Mouse (Mus musculus) ovary, postnatal 36 days (tissue): ENCODE measurements around the gene Phf20.
"Not testable (repeated sequence)": the region's sequence is repeated elsewhere in the genome, so short reads cannot be mapped to it uniquely, and the experiment has no call there.

ENCODE experiments used
- DNase-seq: peaks from one replicate; pipeline ENCODE4 v3.0.0; 2022; ENCODE audit warnings: low spot score, mixed read lengths

The Phf20 gene

DNA sequence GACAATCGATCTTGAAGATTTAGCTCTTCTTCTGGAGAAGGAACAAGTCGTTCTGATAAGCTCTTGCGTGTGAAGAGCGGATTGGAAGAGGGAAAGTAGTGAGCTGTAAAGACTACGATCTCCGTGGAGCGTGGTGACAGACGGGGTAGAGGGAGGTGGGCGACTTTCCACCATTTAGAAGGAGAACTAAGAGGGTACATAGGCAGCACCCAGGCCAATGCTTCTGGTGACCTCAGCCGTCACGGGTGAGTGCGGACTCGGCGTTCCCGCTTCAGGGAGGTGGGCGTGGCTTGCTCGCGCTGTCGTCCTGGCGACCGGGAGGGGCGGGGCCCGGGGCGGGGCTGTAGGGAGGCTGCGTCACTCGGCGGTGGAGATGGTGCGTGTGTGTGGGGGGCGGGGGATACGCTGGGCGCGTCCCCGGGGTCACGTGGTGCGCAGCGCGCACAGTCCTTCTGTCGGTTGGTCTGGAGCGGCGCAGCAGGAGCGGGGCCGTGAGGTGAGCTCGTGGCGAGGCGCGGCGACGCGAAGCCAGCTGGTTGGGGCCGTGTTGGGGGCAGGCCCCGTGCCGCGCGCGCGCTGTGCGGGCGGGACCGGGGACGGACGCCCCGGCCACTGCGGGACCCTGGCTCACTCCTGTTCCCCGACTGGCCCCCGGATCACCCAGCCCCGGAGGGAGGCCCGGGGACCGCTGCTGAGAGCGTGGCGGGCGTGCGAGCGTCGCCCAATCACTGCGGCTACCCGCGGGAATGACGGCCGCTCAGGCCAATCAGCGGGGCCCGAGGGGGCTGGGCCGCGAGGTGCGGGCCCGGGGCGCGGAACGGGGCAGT lies at the start of gene Phf20:
Gene Phf20 (plus strand): TSS at position 165 of the 827 bp plus-strand sequence.
- DNase-seq, result peak; percentile 99

DNA sequence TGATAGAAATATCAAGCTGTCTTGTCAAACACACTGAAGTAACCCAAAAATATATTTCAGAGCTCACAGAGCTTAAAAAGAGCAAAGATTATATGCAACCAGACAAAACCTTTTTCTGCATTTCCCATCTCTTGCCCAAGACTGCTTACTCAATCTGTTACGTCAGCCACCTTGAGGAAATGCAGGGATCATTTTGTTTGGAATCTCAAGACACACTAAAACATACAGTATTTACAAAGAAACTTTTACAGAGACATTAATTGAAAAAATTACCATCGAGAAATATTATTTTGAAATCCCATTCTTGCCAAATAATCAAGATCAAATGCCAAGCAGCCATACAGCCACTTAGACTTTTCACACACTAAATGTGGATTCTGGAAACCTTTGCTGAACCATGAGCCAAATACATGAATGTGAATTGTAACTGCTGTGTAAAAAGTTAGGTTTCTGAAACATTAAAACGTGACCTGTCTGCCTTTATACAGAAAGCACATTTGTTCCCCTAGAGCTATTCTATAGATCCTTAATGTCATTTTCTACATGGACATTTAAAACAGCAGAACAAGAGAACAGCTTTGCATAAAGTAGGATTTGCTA lies 48.9 kb upstream of the Phf20 start:
- no peak for DNase-seq

DNA sequence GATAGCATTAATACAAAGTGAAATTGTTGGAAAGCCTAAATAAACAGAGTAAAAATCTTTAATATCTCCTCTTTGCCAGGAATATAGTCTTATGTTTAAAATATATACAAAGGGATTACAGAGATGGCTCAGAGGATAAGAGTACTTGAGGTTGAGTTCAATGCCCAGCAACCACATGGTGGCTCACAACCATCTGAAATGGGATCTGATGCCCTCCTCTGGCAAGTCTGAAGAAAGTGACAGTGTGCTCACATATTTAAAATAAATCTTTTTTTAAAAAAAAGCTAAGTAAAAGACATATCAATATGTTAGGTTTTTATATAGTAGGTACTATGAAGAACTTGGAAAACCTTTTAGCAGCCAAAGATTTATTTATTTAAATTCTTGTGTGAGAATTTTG lies 44.7 kb upstream of the Phf20 start:
- no peak for DNase-seq

DNA sequence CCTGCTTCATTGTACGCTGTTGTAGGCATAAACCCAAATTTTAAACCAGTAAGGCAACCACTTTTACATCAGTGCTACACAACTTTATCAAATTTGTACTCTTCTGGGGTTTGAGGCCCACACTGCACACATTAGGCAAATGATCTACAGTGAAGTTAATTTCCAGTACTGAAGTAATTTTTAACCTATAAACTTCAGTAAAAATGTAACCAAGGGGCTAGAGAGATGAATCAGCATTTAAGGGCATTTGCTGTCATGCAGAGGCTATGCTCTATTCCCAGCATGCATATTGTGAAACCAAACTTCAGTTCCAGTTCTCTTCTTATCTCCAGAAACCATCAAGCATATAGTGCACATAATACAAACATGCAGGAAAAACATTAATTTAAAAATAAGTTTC lies 30.8 kb upstream of the Phf20 start:
- DNase-seq, result no peak

DNA sequence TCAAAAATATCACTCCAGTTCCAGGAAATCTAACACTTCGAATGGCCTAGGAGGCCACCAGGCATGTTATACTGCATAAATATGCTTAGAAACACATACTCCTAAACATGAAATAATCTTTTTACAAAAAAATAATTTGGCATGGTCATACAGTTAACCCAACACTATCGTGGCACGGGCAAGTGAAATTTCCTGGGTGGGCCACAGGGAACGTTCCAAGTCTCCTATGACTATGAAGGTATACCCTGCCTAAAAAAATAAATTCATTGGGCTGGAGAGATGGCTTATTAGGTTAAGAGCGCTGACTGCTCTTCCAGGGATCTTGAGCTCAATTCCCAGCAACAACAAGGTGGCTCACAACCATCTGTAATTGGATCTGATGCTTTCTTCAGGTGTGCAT lies 29.7 kb upstream of the Phf20 start:
- no peak for DNase-seq

DNA sequence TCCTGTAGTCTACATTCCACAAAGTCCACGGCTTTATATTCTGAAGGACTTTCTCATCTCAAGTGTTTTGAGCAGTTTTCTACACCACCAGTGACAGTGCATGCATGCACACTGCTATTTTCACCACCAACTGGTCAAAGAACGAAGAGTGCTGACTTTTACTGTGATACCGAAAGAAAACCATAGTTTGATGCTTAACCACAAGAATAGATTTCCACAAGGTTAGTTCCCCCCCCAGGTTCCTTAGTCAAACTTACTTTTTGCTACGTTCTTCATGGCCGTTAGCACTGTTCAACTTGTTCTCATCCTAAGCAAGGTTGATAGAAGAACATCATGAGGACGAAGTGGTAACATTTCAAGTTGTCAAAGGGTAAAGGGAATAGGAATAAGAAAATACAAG lies 19.2 kb upstream of the Phf20 start:
- no peak for DNase-seq

DNA sequence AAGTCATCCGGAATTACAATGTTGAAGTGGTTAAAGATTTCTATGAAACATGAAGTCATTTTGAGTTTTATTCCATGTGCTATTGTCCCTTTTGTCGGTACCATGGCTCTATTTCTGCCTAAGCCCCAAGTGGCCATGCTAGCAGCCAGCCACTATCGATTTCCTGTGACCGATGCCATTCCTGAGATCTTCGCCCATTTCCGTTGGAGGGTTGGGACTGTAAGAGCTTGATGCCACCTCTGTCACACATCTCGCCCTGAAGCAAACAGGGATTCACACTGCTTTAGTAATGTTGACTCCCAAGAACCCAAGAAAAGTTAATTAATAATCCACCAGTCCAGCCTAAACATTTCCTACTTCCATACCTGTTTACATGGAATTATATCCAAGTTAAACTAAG lies 18.6 kb upstream of the Phf20 start:
- no peak for DNase-seq

DNA sequence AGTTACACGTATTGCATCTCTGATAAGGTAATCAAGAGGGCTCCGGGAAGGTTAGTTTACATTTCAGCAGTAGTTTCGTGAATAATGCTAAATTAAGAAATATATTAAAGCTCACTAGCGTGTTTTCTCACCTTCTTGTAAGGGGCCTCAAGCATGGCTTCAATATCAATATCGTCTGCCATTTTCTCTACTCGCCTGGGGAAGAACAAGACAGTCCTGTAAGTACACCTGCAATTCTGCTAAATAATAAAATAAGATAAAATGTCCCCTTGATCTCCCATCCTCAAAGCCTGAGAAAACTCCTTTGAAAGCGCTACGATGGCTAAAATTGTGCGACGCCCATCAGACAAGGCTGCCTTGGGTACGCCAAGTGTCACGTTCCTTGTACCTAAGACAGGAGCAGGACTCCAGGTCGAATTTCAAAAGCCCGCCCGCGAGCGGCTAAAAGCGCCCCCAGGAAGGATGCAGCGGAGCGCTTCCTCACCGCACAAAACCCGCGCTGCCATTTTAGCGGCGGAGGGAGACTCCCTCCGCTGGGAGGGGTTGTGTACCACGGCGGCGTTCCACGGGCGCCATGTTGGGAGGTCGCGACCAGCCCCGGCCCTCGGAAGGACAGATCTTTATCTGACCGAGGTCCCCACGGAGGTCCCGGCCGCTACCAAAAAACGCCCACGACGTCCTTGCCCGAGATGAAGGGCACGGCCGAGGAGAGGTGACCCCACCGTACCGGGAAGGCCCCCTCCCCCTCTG lies 17.0 kb upstream of the Phf20 start:
- DNase-seq, result peak; percentile 76

DNA sequence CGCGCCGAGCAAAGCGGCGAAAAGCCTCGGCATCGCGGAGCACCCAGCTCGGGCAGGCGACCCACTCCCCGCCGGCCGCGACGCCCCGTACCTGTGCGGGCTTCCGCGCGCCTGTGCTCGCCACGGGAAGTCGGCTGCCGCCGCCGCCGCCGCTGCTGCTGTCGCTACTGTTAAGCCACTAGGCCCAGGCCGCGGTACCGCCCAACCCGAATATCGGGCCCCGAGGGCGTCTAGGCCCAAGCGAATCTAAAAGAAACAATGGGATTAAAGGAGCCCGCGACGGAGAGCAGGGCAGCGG lies 16.5 kb upstream of the Phf20 start:
- no peak for DNase-seq

DNA sequence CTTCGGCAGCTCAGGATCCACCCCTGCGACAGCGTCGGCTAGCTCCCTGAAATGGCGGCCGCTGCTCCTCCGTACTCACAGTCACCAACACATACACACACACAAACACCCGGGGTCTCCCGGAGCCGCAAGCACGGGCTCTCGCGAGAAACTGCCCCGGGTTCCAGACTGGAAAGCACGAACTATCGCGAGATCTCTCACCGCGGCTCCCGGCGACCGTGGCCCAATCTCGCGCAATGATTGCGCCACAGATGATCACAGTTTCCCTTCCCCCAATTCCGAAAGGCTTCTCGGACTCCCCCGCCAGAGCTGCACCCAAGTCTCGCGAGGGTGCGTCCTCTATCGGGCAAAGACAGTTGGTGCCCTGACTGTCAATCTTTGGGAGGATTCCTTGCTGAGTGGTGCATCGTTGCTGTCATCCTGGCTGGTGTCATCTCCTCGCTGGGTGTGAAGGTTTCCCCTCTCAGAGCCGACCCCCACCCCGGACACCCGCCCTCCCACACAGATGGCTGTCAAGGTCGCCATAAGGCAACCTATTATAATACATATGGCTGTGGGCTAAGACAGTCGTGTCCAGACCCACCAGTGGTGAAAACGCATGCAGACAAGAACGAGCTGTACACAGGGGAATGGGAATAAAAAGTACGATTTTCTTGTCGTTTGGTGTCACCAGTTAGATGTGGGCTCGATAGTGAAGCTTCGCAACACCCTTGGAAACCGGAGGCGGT lies 16.0 kb upstream of the Phf20 start, which contains the start of gene Rbm39:
Gene Rbm39 (minus strand): TSS at position 145 of the 728 bp plus-strand sequence.
- peak; percentile 100 for DNase-seq

DNA sequence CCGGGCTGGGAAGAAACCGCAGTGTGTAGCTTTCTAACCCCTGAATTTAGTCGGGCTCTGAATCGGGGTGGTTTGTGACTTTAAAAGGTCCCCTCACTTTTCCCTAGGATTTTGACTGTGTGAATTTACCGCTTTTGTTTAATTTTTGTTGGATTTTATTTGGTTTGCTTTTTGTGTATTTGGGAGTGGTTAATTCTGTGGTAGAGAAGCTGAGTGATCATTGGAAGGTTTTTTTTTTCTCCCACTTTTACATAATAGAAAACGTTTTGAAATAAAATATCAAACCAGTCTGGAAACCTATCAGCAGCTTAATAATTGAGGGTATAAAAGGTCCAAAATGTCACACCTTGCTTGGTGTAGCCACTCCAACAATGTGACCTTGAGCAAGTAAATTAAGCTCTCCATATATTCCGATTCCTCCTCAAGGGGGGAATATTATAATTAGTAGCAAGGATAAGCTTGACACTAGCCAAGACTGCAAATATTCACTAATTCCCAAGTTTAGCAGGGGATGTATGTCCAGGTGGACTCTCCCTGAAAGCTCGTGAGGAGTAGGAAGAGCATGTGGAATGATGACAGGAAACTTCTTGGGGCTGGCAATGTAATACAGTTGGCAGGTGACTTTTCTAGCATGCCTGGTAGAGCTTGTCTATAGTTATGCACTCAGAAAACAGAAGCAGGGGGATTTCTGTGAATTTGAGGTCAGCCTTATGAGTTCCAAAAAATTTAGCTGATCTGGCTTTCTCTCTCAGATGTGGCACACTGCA lies 15.3 kb upstream of the Phf20 start:
- no peak for DNase-seq

DNA sequence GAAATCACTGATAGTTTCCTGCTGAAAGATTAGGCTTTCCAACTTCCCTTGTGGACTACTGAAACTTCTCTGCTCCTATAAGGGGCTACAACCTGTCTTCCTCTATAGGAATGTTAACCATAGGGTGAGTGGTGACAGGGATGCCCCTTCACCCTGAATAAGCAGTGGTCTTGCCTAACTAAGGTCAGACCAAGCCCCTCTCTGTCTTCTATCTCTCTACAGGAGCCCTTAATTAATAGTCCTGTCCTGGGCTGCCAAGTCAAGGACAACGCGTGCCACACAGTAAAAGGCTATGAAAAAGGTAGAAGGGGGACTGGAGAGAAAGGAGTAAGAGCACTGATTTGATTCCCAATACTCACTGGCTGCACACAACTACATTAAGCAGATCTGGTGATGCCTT lies 14.7 kb upstream of the Phf20 start:
- no peak for DNase-seq

DNA sequence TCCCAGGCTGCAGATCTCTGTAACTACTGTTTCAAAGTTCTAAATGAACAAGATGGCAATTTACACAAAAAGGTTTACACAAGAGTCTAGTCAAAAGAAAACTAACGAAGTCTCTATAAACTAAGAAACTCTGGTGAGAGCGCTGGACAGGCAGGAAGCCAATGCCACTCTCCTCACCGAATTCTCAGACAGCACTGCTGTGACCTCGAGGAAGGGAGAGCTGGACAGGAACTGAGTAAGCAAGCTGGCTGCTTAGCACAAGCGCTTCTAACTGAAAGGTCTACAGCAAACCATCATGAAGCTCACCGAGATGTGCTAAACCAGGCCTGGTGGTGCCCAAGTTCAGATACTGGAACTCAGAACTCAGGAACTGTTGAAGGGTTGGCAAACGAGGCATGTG lies 7.0 kb upstream of the Phf20 start:
- DNase-seq, result not testable (repeated sequence)

DNA sequence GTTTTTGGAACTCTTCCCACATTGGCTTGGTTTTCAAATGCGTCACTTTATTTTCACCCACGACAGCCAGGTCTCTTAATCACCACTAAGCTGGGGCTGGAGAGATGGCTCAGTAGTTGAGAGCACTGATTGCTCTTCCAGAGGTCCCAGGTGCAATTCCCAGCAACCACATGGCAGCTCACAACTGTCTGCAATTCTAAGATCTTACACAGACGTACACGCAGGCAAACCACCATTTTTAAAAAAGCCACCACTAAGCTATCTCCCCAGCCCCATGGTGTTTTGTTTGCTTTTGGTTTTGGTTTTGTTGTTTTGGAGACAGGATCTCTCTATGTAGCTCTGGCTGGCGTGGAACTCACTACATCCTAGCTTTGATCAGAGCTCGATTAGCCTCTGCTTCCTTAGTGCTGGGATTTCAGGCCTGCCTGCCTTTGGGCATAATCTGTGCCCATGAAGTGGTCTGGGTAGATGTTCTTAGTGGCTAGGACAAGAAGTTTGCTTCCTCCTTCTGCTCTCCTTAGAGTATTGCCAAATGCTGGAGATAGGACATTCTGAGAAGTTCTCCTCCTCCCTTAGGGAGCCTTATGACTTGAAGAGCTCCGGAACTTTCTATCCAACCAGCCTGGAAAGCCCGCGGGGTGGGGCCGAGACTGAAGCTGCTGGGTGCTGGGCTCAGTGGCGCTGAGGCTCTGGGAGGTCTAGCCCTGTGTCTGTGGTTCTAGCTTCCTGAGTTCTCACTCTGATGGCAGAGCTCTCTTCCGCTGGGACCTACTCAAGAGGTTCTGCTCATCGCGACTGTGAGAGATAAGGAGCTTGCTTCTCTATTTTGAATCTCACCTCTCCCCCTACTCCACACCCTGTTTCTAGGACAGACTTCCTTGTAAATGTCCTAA lies 6.0 kb upstream of the Phf20 start:
- DNase-seq, result no peak

DNA sequence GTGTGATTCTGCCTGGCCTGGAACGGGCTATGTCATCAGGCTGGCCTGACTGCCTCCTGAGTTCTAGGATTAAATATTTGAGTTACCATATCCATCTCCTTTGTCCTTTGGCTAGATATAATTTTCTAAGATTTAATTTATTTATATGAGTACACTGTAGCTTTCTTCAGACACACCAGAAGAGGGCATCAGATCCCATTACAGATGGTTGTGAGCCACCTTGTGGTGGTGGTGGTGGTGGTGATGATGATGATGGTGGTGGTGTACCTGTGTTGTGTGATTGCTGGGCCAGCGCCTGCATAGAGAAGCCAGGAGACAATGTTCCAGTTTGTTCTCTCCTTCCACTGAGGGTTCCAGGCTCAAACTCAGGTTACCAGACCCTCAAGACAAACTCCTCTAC lies 4.7 kb upstream of the Phf20 start:
- DNase-seq, result no peak

DNA sequence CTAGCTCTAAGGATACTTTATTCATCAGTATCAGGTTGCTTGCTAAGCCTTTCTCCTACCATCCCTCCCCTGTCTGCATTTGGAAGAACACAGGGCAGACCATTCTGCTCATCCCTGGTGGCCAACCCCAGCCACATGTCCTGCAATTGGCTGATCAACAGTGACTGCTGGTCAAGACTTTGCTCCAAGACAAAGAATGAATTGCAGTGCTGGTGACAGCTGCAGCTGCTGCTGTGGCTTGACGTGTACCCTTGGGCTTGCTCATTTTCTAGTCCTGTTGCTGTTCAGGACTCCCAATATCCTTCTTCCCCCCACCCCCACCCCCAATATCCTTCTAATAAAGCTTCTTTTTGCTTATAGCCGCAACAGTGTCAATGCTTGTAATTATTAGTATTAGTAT lies 4.2 kb upstream of the Phf20 start:
- DNase-seq, result no peak

DNA sequence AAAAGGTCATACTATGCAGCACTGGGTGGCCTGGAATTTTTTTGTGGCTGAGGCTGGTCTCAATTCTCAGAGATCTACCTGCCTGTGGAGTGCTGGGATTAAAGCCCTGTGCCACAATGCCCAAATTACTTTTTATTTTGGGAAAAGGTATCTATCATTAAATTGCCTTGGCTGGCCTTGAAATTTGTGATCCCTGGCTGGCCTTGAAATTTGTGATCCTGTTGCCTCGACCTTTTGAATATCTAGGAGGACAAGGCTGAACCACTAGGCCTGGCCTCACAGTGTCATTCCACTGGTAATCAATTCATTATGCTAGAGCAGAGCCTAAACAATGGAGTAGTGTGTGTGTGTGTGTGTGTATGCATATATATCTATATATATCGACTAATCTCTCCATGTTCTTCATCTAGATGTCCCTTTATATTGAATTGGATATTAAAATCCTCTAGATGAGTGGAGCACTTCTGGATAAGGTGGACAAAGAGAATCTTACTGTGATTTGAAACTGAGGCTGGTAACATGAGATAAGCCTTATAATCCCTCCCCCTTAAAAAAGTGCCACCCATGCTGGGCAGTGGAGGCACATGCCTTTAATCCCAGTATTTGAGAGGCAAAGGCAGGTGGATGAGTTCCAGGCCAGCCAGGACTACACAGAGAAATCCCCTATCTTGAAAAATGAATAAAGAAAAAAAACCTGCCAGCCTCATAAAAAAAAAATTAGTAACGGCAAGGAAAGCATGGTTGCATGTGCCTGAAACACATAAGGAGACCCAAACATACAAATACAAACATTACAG lies 3.0 kb upstream of the Phf20 start:
- DNase-seq, result no peak

DNA sequence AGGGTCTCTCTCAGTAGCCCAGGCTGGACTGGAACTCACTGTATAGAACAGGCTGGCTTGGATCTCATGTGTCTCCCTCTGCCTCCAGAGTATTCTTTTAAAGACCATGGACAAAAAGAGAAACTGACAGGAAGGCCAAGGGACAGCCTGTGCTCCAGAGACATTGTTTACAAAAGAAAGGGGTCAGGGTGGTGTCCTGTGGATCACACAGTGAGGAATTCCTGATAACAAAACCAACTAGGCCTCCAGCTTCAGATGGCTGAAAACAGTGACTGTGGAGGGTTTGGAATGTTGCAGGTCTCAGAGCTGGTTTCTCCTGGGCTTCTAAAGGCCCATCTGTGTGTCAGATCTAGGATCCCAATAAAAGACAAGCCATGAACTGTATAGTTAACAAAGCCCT lies 1.7 kb upstream of the Phf20 start:
- DNase-seq, result no peak

DNA sequence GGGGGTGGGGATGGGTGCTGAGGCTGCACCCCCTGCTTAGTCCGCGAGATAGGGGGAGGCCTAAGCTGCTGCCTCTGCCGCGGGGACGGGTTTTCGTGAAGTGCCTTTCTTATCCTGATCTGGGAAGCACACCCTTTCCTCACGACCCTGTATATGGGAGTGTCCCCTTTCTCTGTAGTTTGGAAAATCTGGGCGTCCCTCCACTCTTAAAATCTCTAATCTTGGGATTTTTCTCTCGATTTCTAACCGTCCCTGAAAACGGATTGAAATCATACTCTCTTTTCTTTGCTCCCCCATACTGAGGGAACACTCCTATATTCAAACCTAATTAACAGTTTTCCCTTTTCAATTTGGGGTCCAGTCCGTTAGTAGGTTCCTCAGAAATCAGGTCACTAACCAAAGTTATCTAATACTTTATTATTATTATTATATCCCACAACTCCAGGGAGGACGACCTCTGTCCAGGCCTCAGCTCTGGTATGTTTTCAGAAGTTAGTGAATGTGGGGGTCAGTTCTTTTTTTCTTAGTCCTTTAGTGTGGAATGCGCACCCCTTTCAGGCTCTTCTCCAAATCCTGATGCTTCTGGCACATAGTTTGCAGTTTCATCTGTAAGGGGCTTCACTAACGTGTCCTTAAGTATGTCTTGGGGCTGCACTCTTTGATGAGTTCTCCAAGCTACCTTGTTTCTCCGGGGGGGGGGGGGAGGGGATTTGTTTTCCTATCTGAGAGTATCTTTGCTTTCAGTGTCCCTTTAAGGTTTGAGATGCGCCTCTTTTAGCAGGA lies 1.1 kb downstream of the Phf20 start:
- no peak for DNase-seq
